Mouse (Mus musculus) lung, postnatal 36 days (tissue): ENCODE data around the gene Rgn.

Source experiments
- DNase-seq: peaks from one replicate; pipeline ENCODE4 v3.0.0; 2022; ENCODE audit warnings: mixed read lengths

Rgn gene

GRCm38 (mm10) chrX:20549532-20549931 is at the start of gene Rgn:
Gene Rgn, plus strand, starts transcription at chrX:20549787.
- DNase-seq: no peak

- DNase-seq: no peak
Observed at GRCm38 (mm10) chrX:20520290-20520939, 29.2 kb upstream of the Rgn start.

DNA sequence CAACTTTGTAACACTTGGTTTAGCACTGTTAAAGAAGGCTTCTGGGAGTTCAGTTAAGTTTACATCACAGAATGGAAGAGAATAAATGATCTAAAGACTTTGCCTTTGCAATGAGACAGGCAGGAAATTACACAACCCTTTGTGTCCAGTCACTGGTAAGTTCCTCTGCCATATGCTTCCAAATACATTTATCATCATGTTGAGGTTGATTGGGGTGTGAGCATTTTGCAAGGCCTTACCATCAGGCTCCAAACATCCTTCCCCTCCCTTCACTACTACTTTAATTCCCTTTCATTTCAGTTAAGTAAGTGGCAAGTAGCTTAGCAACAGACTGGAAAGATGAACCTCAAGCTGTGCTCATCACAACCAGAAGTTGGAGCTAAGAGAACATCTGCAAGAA is 28.0 kb upstream of the Rgn start:
- no peak for DNase-seq

DNA sequence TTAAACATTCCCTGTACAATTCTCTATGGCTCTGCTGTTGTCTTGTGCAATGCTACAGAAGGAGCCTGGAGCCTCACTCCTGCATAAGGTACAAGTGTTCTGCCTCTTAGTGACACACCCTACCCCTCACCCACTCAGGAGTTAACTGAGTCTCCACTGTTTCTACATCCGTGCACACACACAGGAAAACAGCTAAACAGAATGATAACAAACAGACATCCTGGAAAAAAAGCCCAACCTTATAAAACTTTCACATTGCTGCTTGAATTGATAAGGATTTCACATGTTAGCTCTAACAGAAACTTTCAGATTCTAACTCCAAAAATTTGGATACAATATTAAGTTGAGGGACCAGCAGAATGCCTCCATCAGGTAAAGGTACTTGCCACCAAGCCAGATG is 17.0 kb upstream of the Rgn start:
- peak; percentile 10 for DNase-seq

- DNase-seq: no peak
Observed at GRCm38 (mm10) chrX:20543867-20544266, 5.7 kb upstream of the Rgn start.

- peak; percentile 52 for DNase-seq
Observed at GRCm38 (mm10) chrX:20547609-20548008, 2.0 kb upstream of the Rgn start.

GRCm38 (mm10) chrX:20548011-20548879 is 1.3 kb upstream of the Rgn start:
- peak; percentile 38 for DNase-seq

DNA sequence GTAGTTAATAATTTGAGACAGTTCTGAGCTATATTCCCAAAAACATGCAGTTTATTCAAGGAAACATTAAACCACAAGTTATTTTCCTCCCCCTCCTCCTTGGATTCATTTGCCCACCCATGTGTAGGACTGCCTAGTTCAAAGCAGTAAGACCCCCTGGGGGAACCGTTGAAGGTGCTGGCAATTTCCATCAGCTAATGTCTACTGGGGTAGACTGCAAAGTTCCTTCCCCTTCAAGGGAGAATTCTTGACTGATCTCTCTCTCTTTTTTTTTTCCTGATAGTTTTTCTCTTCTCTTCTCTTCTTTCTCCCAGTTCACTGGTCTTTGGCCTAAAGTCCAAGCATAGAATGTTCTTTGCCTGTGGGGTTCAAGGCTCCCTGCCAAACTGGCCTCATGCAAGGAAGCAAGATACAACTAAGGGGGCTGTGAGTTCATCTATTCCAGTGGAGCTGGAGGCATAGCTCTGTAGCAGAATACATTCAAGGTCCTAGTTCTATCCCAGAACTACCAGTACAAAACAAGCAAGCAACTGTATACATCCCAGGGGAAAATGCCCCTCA is 627 bp upstream of the Rgn start:
- DNase-seq: no peak

- no peak for DNase-seq
Observed at GRCm38 (mm10) chrX:20552199-20552598, 2.6 kb downstream of the Rgn start.

DNA sequence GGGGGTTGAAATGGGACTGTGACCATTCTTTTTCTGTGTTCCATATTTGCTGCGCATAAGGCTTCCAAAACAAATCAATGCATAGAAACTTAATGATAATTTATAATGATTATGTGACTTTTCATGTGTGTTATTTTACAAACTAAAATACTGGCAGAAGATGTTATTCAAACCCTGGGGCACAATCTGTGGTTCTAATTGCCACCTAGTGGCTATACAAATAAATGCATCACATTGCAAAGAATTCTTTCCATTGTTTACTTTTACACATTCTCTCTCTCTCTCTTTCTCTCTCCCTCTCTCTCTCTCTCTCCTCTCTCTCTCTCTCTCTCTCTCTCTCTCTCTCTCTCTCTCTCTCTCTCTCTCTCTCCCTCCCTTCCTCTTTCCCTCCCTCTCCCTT is 12.3 kb downstream of the Rgn start:
- no peak for DNase-seq

DNA sequence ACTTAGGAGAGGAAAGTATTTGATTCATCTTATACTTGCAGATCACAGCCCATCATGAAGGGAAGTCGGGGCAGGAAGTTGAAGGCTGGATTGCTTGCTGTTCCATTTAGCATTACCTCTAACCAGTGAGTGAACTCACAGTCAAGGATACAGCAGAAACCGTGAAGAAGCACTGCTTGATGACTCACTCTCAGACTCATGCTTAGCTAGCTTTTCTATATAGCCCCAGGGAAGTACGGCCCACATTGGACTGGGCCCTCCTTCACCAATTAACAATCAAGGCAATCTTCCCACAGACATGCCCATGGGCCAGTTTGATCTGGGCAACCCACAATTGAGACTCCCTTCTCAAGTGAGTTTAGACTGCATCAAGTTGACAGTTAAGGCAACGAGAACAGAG is 14.4 kb downstream of the Rgn start:
- no peak for DNase-seq

GRCm38 (mm10) chrX:20571024-20571423 is 21.4 kb downstream of the Rgn start:
- DNase-seq: peak; percentile 7

- DNase-seq: no peak
Observed at GRCm38 (mm10) chrX:20572683-20573082, 23.1 kb downstream of the Rgn start.

- no peak for DNase-seq
Observed at GRCm38 (mm10) chrX:20573927-20574326, 24.3 kb downstream of the Rgn start.

- DNase-seq: peak; percentile 15
Observed at GRCm38 (mm10) chrX:20587968-20588367, 38.4 kb downstream of the Rgn start.

DNA sequence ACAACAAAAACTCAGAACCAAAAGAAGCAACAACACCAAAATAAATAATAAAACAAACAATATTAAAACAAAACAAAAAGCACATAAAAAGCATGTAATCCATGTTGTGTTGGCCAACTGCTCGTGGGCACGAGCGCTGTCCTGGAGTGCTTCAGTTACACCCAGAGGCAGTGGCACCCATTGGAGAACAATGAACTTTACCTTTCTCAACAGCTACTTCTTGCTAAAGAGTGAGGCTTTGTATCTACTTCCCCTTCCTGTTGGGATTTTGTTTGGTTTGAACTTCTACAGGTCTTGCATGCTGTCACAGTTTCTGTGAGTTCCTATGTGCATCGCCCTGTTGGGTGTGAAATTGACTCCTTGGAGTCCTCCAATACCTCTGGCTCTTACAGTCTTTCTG is 58.9 kb downstream of the Rgn start:
- no peak for DNase-seq
